Mouse (Mus musculus) gonadal fat pad, adult 2 months (tissue): Measurements from ENCODE around the gene Smc6. TPM values are rescaled to one million over a fixed set of nuclear protein-coding genes. Genes with fewer than 3 reads are reported as not detected.

Experiments used
- DNase-seq: peaks from one replicate; pipeline ENCODE4 v3.0.0-alpha.2; 2012; ENCODE audit warnings: low read depth
- polyA plus RNA-seq: library from polyadenylated mRNA; depleted of rRNA; stranded (reverse); fragments of >200 nt; gene quantifications from 2 replicates; pipeline ENCODE4 v1.2.3, GENCODE M21; 2012; rRNA removed

Smc6 gene
- polyA plus RNA-seq = 11.4 and 13.8 TPM in 2 replicates

GRCm38 (mm10) chr12:11265382-11266281 lies at the start of gene Smc6, which contains the start of gene Gen1:
TSS of gene Smc6 (plus strand) at chr12:11265886.
TSS of gene Gen1 (minus strand) at chr12:11265801.
- DNase-seq = peak; percentile 45

DNA sequence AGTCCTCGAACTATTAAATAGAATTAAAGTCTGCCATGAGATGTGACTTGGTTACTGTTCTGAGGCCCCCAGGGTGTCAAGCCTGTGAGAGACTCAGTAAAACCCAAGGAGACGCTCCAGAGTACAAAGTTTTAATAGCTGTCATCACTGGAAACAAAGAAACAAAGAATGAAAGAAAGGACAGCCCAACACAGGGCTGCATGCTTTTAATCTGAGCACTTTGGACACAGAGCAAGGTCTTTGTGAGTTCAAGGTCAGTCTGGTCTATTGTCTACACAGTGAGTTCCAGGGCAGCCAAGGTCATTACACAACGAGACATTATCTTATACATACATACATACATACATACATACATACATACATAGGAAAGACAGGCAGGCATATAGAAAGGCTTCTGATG lies 49.2 kb upstream of the Smc6 start:
- no peak for DNase-seq

DNA sequence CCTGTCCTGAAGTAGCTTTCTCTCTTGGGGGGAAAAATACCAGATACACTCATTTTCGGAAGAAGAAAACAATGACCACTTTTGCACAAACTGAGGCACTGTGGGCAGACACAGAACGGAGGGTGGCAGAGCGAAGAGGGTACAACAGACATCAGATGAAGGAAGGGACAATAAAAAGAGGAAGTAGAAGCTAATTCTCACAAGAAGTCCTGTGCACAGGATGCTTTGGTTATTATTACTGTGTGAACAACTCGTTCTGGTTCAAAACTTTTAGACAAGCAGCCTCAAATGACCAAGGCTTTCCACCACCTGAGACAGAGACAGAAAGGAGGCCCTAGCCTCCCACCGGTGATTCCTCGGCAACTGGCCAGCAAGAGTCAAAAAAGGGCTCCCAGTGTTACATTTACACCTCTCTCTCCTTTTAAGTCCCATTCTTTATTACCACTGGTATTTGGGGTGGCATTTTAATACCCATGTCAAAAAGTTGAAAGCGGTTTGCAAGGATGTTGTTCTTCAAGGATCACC lies 47.9 kb upstream of the Smc6 start:
- no peak for DNase-seq

GRCm38 (mm10) chr12:11221524-11222330 lies 44.0 kb upstream of the Smc6 start:
- DNase-seq = no peak

DNA sequence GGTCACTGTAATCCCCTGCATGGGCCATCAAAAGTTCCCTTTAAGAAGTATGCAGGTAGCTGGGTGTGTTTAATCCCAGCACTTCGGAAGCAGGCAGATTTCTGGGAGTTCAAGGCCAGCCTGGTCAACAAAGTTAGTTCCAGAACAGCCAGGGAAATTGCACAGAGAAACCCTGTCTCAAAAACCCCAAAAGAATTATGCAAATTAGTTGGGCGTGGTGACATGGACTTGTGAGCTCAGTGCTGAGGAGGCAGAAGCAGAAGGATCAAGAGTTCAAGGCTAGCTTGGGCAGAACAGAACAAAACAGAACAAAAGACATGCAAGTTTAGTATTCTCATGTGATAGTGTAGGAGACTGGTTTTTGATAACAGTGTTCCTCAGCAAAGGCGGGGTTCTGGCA lies 43.1 kb upstream of the Smc6 start:
- DNase-seq = no peak

- DNase-seq = no peak
Observed at GRCm38 (mm10) chr12:11223090-11223489, 42.6 kb upstream of the Smc6 start.

- no peak for DNase-seq
Observed at GRCm38 (mm10) chr12:11224722-11225121, 41.0 kb upstream of the Smc6 start.

DNA sequence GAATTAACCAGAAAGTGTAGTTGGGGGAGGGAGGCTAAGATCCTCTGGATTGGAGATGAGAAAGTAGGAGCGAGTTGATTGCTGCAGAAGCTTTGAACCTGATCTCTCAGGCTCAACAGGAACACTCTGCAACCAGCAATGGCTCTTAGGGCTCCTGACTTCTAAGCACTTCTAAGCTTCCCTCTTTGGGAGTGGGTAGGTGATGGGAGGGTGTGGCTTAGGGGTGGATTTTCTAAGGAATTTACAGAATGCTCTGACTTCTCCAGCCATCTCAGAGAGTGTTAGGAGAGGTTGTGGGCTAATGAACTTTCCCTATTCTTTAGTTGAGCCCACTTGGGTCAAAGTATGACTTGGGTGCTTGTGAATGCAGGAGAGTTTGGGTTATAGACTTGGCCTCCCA lies 39.6 kb upstream of the Smc6 start:
- no peak for DNase-seq

GRCm38 (mm10) chr12:11226529-11227268 lies 39.0 kb upstream of the Smc6 start:
- DNase-seq = peak; percentile 50

GRCm38 (mm10) chr12:11230267-11230666 lies 35.4 kb upstream of the Smc6 start:
- no peak for DNase-seq

DNA sequence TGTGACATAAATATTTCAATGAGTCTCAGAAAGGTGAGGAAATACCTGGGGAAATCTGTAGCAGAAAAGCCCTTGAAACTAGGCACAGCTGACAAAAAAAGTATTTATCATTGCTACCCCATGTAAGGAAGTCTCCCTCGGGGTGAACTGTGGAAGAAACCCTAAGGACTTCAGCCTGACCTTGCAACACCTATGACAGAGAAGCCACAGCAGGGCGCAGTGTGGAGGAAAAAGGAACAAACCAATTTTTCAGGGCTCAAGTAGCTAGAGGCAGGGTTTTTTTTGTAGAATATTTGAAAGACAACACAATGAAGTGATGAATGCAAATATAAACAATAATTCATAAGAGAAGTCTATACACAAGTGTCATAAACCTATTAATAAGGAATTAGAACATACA lies 29.7 kb upstream of the Smc6 start:
- DNase-seq = no peak

DNA sequence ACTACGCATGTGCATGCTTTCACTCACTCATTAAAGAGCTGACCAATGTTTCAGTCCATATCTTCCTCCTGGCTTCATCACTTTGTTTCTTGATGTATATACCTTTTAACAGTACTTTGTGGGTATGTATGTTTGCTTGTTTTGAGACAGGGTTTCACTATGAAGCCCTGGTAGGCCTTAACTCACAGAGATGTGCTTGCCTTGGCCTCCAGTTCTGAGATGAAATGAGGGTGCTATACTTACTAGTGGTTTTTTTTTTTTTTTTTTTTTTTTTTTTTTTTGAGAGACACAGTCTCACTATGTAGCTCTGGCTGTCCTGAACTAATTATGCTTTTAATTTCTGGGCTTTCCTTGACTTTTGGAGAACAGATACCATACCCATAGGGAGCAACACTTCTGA lies 18.2 kb upstream of the Smc6 start:
- DNase-seq = no peak

- DNase-seq = peak; percentile 58
Observed at GRCm38 (mm10) chr12:11250322-11250721, 15.4 kb upstream of the Smc6 start.

- DNase-seq = no peak
Observed at GRCm38 (mm10) chr12:11264895-11265294, 791 bp upstream of the Smc6 start.

GRCm38 (mm10) chr12:11266282-11266985 lies 748 bp downstream of the Smc6 start:
- no peak for DNase-seq

DNA sequence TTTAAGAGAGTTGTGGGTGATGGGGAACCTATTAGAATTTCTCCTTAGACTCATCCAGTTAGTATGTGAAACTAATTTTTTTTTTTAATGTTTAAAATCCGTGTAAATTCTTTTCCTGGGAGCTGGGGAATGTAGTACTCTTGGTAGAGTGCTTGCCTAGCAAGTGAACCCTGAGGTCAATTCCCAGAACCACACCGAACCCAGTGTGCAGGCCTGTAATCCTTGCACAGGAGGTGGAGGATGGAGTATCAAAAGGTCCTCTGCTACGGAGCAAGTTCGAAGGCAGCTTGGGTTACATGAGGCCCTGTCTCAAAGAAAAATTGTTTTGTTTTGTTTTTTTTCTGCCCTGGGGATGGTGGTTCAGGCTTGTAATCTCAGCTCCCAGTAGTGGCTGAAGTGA lies 1.3 kb downstream of the Smc6 start:
- no peak for DNase-seq

DNA sequence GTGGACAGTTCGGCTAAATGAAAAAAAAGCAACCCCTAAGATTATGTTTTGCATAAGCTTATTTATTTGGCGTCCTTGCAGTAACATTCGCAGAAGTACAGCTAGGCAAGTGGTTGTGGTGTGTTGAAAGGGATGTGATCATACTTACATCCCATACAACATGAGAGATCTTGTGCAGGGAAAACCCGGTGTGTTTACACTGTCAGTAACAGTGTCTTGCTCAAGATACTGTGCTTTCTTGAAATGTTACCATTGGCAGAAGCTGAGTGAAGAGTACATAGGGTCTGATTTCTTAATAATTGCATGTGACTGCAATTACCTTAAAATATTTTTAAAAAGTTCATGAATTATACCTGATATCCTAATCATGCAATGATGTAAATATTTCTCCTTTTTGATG lies 6.9 kb downstream of the Smc6 start:
- DNase-seq = peak; percentile 64

DNA sequence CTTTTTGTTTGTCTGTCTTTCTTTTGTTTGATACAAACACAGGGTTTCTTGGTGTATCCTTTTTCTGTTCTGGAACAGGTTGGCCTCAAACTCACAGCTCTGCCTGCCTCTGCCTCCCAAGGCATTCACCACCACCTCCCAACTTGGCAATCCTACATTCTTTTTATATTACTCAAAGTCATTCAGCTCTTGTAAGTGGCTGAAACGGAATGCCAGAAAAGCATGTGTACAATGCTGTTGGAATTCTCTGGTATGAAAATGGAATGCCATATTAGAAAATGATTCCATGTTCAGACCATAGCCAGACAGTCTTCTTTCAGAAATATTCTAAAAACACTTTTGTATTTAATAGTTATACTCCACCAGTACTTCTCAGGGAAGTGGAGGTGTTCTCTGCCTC lies 7.5 kb downstream of the Smc6 start:
- no peak for DNase-seq

GRCm38 (mm10) chr12:11276632-11277031 lies 10.9 kb downstream of the Smc6 start:
- no peak for DNase-seq

DNA sequence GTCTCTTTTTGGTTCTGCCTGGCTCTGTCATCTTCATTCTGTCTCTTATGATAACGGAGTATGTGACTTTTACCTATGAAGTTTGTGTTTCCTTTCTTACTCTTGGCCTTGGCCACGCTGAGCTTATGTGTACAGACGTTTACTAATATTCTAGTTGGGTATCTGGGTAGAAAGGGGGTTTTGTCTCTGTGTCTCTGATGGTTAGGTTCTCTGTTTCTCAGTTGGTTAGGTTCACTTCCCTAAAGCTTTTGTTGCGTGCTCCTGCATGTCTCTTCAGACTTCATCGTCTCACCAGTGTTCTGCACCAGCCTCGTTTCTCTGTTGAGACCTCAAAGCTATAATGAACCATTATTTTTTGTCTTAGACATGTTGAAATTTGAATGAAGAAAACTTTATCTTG lies 11.5 kb downstream of the Smc6 start:
- no peak for DNase-seq

GRCm38 (mm10) chr12:11279886-11280285 lies 14.2 kb downstream of the Smc6 start:
- DNase-seq = no peak
